Mouse (Mus musculus) CD4-positive, CD25-positive, alpha-beta regulatory T cell, adult 2 months (primary cell): ENCODE measurements around the gene Hes1.
"Not testable (repeated sequence)": the region's sequence is repeated elsewhere in the genome, so short reads cannot be mapped to it uniquely, and the experiment has no call there.

ENCODE experiments used
- DNase-seq: peaks from one replicate; pipeline ENCODE4 v3.0.0-alpha.2; 2012; ENCODE audit warnings: low read depth, low spot score

Hes1 gene

DNA sequence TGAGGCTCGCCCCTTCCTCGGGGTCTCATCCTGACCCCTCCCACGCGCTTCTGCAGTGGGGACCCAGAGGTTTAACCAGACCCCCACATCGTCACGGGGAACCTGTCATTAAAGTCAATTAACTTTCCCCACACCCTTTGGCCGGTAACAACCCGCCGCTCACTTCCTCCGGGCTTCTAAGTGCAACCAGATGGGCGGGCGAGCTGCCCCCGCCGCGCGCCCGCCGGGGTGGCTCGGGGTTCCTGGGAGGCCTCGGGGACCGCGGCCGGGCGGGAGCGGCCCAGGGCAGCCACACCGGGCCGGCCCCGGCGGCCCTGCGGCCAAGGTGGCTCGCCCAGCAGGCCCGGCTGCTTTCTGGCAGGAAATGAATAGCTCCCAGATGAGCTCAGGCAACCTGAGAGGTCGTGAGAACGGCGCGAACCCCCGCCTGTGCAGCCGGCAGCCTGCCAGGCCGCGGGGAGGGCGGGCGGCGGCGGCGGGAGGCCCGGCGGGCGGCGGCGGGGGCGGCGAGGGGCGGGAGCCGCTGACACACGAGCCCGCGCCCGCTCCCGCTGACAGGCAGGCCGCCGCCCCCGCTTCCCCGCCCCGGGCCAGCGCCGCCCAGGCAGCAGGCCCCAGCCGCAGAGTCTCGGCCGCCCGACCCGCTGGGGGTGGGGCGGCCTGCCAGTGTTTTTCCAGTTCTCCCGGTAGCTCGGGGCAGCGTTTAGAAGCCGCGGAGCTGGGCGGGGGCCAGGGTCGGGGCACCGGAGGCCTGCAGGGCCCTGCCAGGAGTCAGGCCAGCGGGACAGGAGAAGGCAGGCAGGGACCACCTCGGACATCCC lies 6.0 kb downstream of the Hes1 start:
- peak; percentile 72 for DNase-seq

DNA sequence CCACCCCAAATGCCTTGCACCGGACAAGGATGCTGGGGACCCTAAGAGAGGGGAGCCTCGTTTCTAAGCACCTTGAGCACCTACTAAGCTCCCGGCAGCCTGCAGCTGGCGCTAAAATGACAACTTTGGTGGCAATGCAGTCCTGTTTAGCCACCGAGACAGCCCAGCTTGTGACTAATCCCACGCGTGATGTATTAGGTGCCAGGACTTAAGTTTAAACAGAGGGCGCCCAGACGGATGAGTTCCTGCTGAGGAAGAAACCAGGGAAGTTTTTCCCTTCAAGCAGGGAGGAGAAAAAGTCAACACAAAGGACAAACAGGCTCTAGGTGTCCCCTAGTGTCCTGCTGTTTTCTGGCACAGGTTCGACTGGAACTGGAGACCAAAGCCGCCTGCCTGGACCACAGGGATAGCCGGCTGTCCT lies 6.6 kb downstream of the Hes1 start:
- peak; percentile 43 for DNase-seq

DNA sequence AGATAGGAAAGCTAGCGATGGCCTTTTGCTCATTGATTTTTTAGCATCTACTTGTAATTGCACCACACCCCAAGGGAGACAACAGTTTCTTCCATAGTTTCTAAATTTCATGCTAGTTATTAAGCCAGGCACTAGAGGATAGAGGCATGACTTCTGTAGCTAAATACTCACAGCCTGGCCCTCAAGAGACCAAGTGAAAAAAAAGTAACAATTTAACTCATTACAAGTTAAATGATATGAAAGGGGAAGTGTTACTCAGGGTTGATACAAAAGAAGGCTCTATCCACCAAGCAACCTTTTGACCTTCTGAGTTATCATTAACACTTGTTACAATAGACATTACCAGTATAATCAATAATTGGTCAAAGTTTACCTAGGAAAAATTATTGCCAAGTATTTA lies 9.1 kb downstream of the Hes1 start:
- DNase-seq = no peak

DNA sequence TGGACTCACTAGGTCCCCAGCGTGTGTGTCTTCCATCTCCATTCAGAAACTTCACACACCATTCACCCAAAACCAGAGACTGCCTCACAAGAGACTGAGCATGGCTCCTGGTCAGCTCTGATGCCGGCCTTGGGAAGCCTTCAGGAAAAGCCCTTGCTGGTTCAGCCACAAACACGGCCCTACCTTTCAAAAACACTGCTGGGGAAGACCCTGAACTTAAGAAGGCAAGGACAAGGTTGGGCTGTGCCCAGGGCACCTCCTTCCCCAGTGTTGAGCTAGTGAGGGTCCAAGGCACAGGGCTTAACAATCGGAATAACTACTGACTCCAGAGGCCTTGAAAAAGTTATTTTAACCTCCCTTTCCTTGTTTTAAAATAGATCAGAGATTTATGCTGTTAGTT lies 17.3 kb downstream of the Hes1 start:
- no peak for DNase-seq

DNA sequence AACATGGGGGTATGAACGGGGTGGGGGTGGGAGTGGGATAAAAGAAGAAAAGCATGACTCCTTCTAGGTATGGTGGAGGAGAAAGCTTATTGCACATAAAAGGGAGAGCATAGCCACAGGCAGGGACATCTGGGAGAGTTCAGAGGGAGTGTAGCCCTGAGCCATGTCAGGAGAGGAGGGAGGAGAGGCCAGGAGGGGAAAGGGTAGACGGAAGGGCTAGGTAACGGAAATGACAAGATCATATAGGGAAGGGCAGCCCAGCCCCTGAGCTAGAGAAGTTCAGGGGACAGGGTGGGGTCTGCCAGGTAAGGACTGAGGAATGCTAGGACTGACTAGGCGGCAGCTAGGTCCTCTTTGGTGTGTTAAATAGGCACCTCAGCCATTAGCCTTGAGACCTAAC lies 17.8 kb downstream of the Hes1 start:
- no peak for DNase-seq

DNA sequence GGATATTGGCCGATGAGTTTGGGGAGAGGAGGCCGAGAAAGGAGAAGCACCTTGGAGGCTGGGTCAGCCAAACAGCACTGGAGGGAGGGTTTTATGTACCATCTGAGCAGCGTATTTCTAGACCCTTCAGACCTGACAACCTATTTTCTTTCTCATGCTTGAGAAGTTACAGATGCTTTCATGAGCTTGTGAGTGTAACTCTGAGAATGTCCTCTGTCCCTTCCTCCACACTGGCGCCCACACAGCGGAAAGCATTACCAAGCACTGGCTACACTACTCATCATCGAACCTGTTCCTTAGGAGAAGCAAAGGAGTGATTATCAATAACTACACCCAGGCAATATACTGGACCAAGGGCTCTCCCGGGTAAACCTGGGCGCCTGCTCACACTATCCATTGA lies 18.8 kb downstream of the Hes1 start:
- no peak for DNase-seq

DNA sequence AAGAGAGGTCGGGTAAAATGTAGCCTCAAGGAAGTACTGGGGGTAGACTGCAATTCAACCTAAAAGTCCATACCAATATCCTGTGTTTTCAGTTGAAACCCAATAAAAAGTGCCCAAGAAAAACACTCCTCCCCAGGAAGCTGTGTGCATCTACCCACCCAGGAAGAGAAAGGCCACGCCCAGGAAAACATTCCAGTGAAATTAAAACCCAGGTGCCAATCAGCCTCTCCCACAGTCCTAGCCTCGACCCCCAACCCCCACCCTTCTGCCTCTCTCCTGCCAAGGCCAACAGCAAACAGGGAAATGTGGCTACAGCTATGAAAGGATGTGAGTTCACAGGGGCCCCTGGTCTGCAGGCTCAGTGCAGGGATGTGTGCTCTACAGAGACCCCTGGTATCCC lies 19.4 kb downstream of the Hes1 start:
- no peak for DNase-seq

DNA sequence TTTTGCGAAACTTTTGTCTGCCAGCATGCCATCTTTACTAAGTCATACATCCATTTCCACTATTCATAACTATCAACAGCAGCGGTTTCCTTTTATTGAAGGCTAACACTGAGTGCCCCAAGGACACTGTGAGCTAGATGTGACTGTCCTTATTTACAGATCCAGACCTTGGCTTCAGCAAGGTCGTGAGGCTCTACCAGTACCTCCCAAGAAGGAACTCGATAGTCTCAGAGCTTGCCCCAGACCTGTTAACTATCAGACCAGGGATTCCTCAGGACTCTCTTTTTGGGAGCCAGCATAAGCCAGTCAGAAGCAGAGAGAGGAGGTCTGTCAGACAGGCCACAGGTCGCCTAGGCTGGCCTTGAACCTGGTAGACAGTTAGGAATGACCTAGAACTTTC lies 24.5 kb downstream of the Hes1 start:
- no peak for DNase-seq

DNA sequence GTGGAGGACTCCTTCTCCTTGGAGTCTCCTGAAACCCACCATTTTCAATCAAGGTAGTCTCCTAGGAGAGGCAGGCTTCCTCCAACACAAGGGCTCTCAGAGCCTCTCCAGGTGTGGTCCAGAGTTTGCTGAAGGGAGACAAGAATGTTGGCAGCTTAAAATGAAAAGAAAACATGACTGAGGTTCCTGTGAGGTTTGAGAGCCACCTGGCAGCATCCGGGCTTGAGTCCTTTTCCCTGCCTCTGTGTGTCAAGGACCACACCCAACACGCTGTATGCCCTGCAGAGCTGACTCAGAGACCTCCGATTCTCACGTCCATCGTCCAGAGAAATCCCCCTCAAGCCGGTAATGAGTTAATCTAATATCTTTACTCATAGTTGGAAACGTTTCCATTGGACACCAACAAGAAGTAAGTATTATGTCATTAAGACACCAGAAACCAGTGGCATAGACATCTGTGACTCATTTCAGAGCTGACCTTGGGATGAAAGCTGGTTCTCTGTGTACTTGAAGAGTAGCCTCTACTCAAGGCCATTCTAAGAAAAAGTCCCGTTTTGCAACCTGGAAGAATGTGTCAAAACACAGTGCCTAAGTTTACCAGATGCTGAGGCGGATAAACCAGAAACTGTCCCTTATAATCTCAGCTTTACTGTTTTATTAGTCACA lies 26.1 kb downstream of the Hes1 start:
- DNase-seq = no peak

DNA sequence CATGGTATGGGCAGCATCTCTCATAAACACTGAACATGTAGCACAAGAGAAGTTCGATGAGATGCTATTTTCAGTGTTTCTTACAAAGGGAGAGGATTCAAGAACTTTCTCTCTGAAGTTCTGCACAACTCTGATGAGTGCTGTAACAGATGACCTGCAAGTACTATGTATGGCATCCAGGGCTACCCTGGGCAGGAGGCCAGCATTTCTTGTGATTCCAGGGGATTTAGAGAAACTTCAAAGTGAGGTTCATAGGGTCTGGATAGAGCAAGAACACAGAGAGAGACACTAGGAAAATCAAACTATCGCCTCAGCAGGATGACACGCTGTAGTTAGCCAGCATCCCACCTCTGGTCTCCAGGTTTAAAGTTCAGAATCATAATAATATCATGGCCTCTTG lies 31.9 kb downstream of the Hes1 start:
- no peak for DNase-seq

DNA sequence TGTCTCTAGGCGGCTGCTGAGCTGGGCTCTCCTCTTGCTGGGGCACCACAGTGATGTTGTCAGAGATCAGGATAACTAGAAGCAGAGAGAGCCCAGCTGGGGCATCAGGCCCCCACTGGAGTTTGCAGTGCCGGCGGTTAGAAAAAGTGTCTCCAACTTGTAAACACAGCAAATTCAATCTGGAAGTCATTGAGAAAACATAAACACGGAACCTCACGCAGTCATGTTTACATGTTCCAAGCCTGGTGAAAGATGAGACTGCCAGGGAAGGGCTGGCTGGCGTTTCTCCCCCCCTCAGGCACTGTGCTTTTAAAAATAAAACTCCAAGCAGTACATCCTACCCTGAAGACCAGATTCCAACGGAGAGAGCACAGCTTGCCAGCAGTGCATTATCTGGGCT lies 32.3 kb downstream of the Hes1 start:
- no peak for DNase-seq

DNA sequence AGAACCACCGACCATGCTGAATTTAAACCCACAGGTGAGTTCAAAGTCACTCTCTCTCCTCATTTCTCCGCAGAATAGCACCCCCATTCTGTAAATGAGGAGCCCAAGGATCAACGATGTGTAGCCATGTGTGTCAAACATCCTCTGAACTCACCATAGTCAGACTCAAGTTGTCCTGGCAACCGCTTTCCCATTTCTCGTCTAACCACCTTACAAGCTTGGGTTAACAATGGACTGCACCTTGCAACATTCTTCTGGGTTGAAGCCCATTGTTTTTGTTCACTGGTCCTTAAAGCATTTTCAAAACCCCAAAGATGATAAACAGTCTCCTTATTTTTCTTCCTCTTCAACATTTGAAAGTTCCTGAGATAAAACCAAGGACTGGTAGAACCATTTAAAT lies 34.9 kb downstream of the Hes1 start:
- DNase-seq = no peak

DNA sequence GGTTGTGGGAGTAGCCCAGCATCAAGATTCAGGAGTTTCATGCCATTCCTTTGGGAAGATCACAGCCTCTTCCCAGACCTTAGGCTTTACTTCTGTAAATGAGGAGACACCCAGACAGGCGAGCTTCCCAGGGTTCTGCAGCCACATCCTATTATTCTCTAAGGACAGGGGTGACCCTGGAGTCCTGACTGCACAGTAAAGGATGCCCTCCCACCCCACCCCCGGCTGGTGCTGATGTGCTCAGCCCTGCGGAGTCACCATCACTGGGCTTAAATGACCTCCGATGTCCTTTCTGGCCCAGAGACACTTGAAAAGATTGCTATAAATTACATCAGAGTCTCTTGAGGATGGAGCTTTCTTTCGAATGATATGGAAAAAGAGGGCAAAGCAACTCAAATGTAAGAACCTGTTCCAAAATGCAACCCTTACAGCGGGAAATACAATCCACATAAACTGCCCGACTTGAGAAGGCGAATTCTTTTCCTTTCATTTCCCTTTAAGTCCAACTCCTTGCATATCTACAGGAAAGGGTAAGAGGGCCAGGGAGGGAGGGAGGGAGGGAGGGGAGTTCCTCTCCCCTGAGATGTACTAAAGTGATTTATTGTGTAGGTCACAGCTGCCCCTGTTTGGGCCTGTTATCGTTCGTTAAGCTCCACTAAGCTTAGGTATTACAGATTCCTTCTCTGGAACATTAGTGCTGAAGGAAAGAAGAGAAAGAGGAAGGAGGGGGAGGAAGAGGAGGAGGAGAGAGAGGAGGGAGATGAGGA lies 38.1 kb downstream of the Hes1 start:
- no peak for DNase-seq

DNA sequence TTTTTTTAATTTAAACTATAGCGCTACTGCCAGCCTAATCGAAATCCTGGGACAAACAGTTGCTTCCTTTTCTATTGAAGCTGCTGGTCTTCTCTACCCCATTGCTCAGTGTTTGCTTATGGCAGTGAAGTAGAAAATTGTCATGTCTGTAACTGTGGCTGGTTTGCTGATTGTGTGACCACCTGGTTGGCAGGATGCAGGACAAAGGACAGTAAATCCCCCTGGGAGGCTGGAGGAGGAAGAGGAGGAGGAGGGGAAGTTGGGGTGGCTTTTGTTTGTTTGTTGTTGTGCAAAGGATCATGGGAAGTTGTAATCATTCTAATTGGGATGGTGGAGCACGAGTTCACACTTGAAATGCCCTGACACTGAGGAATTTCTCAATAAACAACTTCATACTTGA lies 38.8 kb downstream of the Hes1 start:
- DNase-seq = no peak

DNA sequence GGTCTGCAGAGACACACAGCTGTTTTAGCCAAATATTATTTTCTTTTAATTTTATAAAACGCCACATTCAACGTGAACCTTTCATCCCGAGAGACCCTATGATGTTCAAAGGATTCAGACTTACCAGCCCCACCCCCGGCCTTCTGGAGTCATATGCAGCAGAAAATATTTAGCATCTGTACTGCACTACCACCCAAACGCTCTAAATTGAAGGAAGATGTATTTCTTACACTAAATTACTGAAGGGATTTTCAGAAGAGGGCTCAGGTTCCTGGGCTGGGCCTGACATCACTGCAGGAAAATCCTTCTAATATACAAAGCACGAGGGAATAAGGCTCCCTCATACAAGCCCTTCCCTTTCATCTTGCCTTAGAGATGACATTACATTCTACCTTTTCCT lies 39.3 kb downstream of the Hes1 start:
- DNase-seq = no peak

DNA sequence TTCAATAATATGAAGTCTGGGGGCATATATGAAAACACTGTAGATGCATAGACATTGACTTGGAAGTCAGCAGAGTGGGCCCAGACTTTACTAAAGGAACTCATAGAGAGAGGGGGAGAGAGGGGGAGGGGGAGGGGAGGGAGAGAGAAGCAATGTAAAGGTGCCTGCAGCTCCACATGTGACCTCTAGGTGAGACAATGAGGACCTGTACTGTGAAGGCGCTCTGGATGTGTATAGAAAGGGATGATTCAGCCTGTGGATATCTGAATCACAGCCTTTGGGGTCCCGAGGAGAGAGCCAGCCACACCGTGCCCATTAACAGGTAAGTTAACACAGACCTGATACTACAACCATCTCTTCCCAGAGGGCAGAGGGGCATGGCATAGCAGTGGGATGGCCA lies 40.2 kb downstream of the Hes1 start:
- peak; percentile 3 for DNase-seq

DNA sequence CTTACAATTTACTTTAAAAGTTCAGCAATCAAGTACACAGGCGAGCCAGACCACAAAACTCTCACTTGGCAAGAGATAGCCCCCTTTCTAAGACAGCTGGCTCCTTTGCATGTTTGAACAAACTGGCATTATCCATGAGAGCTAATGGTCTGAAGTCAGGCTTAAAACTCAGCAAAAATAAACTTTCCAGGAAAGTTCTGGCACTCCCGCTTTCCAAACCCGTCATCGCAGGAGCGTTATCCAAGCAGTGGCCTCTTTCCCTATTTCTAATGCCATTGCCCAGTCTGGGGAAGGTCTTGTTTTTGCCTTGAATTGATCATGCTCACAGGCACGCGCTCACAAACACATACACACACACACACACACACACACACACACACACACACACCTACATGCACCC lies 41.3 kb downstream of the Hes1 start:
- DNase-seq = no peak

DNA sequence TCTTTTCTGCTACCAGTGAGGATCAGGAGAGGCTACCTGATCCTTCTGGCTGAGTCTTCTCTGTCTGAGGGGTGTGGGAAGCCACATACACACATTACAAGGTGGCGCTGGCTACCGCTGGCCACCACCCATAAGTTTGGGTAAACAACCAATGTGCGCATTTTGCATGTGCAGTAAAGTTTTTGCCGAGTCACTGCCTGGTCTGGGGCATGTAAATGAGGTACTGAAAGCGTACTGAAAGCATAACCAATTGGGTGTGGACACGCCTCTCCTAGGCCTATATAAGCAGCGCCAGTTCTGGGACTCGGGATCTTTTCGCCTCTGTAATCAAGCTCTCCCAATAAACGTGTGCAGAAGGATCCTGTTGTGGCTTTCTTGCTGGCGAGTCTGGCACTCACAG lies 44.0 kb downstream of the Hes1 start:
- not testable (repeated sequence) for DNase-seq

DNA sequence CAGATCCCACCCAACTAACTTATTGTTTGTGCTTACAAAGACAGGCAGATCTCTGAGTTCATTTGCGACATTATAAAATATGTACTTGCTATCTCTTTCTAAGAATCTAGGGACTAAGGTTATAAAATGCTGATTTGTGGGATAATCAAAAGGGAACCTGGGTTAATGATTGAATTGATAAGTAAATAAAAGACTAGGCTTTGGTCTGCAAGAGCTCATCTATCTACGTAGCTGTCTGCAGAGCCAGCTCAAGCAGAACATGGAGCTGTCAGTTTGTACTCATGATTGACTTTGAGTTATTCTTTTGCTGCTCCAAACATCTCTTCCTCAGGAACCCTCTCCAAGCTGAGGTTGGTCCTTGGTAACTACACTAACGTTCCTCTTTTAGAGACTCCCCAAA lies 46.3 kb downstream of the Hes1 start:
- no peak for DNase-seq

DNA sequence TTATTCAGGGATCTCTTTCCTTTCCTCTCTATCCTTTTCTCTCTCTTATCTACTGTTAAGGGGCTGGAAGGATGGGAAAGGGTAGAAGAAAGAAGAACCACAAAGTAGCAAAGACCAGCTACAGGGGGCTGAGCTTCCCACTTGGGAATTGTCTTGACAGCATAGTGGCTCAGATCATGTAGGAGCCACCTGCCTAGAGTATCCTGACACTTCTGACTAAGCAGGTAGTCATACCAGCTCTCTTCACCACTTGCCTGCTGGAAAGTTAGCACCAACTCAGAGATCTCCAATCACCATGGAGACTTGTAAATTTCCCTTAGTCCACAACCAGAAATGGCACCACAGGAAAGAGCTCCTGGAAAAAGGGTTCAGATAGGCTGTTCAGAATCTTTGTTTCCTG lies 46.9 kb downstream of the Hes1 start:
- DNase-seq = no peak

DNA sequence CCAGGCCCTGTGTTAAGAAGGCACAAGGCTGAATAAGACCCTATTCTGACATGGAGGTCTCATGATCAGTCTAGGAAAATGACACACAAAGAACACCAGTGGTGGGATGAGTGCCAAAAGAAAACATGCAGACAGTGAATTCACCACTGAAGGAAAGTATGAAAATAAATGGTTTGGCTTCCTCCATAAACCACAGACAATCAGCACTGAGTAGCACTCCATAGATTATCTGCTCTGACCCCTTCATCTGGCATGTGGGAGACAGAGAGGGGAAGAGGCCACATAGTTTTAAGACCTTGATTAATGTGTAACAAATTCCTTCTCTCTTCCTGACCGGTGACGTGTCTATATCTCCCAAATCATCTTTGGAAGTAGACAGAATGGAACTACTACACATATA lies 47.4 kb downstream of the Hes1 start:
- DNase-seq = no peak

DNA sequence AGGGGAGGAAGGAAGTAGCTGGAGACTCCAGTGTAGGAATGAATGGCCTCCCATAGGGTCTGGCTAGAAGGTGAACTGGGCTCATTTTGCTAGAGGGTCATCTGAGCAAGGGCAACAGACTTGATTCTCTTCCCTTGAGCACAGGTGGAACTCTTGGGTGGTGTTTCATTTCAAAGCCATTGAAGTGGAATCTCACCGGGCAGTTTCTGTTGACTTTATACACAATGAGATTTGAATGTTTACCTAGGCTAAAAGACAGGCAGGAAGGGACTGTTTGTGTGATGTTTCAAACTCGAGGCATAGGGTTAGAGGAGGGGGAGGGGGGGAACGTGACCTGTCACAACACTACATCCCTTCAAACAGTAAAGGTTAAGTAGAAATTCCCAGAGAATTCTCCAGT lies 49.0 kb downstream of the Hes1 start:
- DNase-seq = no peak

DNA sequence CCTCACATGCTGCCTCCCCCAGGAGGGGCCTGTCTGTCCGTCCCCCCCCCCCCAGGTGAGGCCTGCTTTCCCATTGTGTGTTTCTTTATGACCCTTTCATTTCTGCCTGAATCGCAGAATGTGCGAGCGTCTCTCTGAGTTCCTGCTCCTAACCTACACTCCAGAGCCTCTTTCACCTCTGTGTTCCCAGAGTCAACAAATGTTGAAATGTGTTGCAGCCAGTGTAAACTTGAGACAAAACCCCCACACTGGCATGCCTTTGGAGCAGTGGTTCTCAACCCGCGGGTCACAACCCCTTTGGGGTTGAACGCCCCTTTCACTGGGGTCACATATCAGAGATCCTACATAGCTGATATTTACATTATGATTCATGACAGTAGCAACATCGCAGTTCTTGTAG lies 49.6 kb downstream of the Hes1 start:
- no peak for DNase-seq
